Mouse (Mus musculus) hindbrain, embryonic 14.5 days (tissue): ENCODE results near the gene Dcst1. TPM values are rescaled to one million over a fixed set of nuclear protein-coding genes. Genes with fewer than 3 reads are reported as not detected.
A peak's percentile ranks its signal among the peaks of the same experiment; 100 is the strongest.

Experiments
- ATAC-seq: fragments of 200-750 bp; cut with Nextera tagmentation; 2 replicates; pipeline ENCODE4 v1.8.0; 2017; ENCODE audit warnings: moderate number of reproducible peaks, mild to moderate bottlenecking, moderate TSS enrichment, moderate library complexity; ENCODE audit not compliant: low FRiP score
- DNase-seq: peaks from one replicate; pipeline ENCODE4 v3.0.0-alpha.2; 2015; ENCODE audit warnings: low spot score
- H3K27ac ChIP-seq: fragments of 300-500 bp; sonication (generic); 2 replicates; pipeline ENCODE4 v1.5.1; 2014; ENCODE audit warnings: mild to moderate bottlenecking, moderate library complexity
- H3K27me3 ChIP-seq: fragments of 300-500 bp; sonication (generic); 2 replicates; pipeline ENCODE4 v1.6.1; 2014; ENCODE audit warnings: mild to moderate bottlenecking, low read length, mixed read lengths; ENCODE audit not compliant: control insufficient read depth, insufficient read depth
- H3K36me3 ChIP-seq: fragments of 300-500 bp; sonication (generic); replicated peaks from 2 replicates; pipeline ENCODE4 v1.6.1; 2014; ENCODE audit not compliant: control insufficient read depth, insufficient read depth
- H3K4me1 ChIP-seq: fragments of 300-500 bp; sonication (generic); replicated peaks from 2 replicates; pipeline ENCODE4 v1.6.1; 2014; ENCODE audit warnings: antibody characterized with exemption, low read length, mixed read lengths; ENCODE audit not compliant: control insufficient read depth, insufficient read depth
- H3K4me2 ChIP-seq: fragments of 300-500 bp; sonication (generic); replicated peaks from 2 replicates; pipeline ENCODE4 v1.6.1; 2014; ENCODE audit warnings: mild to moderate bottlenecking, moderate library complexity
- H3K4me3 ChIP-seq: fragments of 300-500 bp; sonication (generic); replicated peaks from 2 replicates; pipeline ENCODE4 v1.5.1; 2014; ENCODE audit warnings: mild to moderate bottlenecking, low read length
- H3K9ac ChIP-seq: fragments of 300-500 bp; sonication (generic); 2 replicates; pipeline ENCODE4 v1.6.1; 2014
- H3K9me3 ChIP-seq: fragments of 300-500 bp; sonication (generic); 2 replicates; pipeline ENCODE4 v1.6.1; 2016; ENCODE audit warnings: low read length; ENCODE audit not compliant: control insufficient read depth
- WGBS: fragments of 180-500 bp; shearing (Covaris S2); extraction: QIAGEN DNeasy Blood & Tissue Kit; methylation state at CpG from one replicate; pipeline ENCODE4 v1.1.7; 2014; 5-methylcytosine and 5-hydroxymethylcytosine counted together
- polyA plus RNA-seq: library from polyadenylated mRNA; unstranded; fragments of >200 nt; fragmentation: Nextera tagmentation; extraction: Ambion mirVana; gene quantifications from 2 replicates; pipeline ENCODE4 v1.2.1, GENCODE M21; 2014

Gene Dcst1
- polyA plus RNA-seq, 1 experiment from 2014 or later = 0.43 TPM

GRCm38 (mm10) chr3:89330948-89331347 is 34.1 kb downstream of the Dcst1 start:
- H3K4me3 ChIP-seq = no peak overlapping the region
- 16% methylated on average over 10 of the region's 10 CpGs for WGBS
- no peak overlapping the region for H3K27ac ChIP-seq

GRCm38 (mm10) chr3:89330346-89330745 is 34.7 kb downstream of the Dcst1 start:
- H3K9me3 ChIP-seq = no peaks in the 10 kb centered on the region
- H3K36me3 ChIP-seq = no peaks in the 10 kb centered on the region
- H3K9ac ChIP-seq = no peak overlapping the region
- peaks cover 40% of the 10 kb centered on the region for H3K4me1 ChIP-seq
- DNase-seq (no peak), ATAC-seq (no peak)
- WGBS = 27% methylated on average over 3 of the region's 3 CpGs
- H3K4me2 ChIP-seq = no peak overlapping the region
- no peaks in the 10 kb centered on the region for H3K27me3 ChIP-seq
- no peak overlapping the region for H3K27ac ChIP-seq
- no peak overlapping the region for H3K4me3 ChIP-seq

More at GRCm38 (mm10) chr3:89330948-89331347, 34.1 kb downstream of the Dcst1 start:
- no peak overlapping the region for H3K9ac ChIP-seq
- no peaks in the 10 kb centered on the region for H3K36me3 ChIP-seq
- DNase-seq = no peak
- H3K27me3 ChIP-seq = no peaks in the 10 kb centered on the region
- H3K9me3 ChIP-seq = no peaks in the 10 kb centered on the region
- peak overlapping the region; percentile 4; the same call in 1 of the 2 replicates for H3K4me2 ChIP-seq
- no peak for ATAC-seq
- peaks cover 40% of the 10 kb centered on the region for H3K4me1 ChIP-seq

- Histone ChIP-seq H3K27me3 (no peaks in the 10 kb centered on the region), H3K4me2 (no peak overlapping the region), H3K27ac (no peak overlapping the region), H3K9me3 (no peaks in the 10 kb centered on the region), H3K9ac (no peak overlapping the region), H3K4me3 (no peak overlapping the region), H3K4me1 (peaks cover 40% of the 10 kb centered on the region), H3K36me3 (no peaks in the 10 kb centered on the region)
- 13% methylated on average over 4 of the region's 4 CpGs for WGBS
- no peak for DNase-seq
- no peak for ATAC-seq
Measured at GRCm38 (mm10) chr3:89328623-89329022, 36.4 kb downstream of the Dcst1 start.

- 27% methylated on average over 9 of the region's 9 CpGs for WGBS
- peak overlapping the region; percentile 18; the same call in 1 of the 2 replicates for H3K9ac ChIP-seq
- H3K9me3 ChIP-seq = no peaks in the 10 kb centered on the region
- peaks cover 32% of the 10 kb centered on the region for H3K4me1 ChIP-seq
- H3K36me3 ChIP-seq = no peaks in the 10 kb centered on the region
- no peak for ATAC-seq
- H3K4me2 ChIP-seq = no peak overlapping the region
- no peak overlapping the region for H3K27ac ChIP-seq
- no peak overlapping the region for H3K4me3 ChIP-seq
- H3K27me3 ChIP-seq = no peaks in the 10 kb centered on the region
- no peak for DNase-seq
Measured at GRCm38 (mm10) chr3:89327371-89327870, 37.6 kb downstream of the Dcst1 start.

- Histone ChIP-seq H3K27ac (no peak overlapping the region), H3K9me3 (no peaks in the 10 kb centered on the region), H3K9ac (no peak overlapping the region), H3K36me3 (no peaks in the 10 kb centered on the region), H3K27me3 (no peaks in the 10 kb centered on the region), H3K4me1 (peaks cover 21% of the 10 kb centered on the region), H3K4me3 (no peak overlapping the region), H3K4me2 (no peak overlapping the region)
- ATAC-seq = no peak
- WGBS = 93% methylated on average over 8 of the region's 8 CpGs
- DNase-seq = no peak
Measured at GRCm38 (mm10) chr3:89325882-89326281, 39.2 kb downstream of the Dcst1 start.

GRCm38 (mm10) chr3:89322514-89323165 is 42.4 kb downstream of the Dcst1 start, which contains the start of gene Efna3:
Gene Efna3 (minus strand): TSS chr3:89322965.
- no peaks in the 10 kb centered on the region for H3K9me3 ChIP-seq

GRCm38 (mm10) chr3:89322131-89322500 is 42.9 kb downstream of the Dcst1 start:
- H3K4me2 ChIP-seq = peak overlapping the region; percentile 78
- H3K36me3 ChIP-seq = no peaks in the 10 kb centered on the region
- H3K9ac ChIP-seq = peak overlapping the region; percentile 96
- peaks cover 20% of the 10 kb centered on the region for H3K4me1 ChIP-seq
- H3K27ac ChIP-seq = peak overlapping the region; percentile 95
- WGBS = 1% methylated on average over 14 of the region's 14 CpGs
- peaks cover 12% of the 10 kb centered on the region; the same call in 1 of the 2 replicates for H3K27me3 ChIP-seq
- H3K4me3 ChIP-seq = peak overlapping the region; percentile 51
- DNase-seq = no peak
- no peak for ATAC-seq
- H3K9me3 ChIP-seq = no peaks in the 10 kb centered on the region

More at GRCm38 (mm10) chr3:89322514-89323165, 42.4 kb downstream of the Dcst1 start, which contains the start of gene Efna3:
- Histone ChIP-seq H3K36me3 (no peaks in the 10 kb centered on the region), H3K4me3 (peak within 1 kb of the TSS; percentile 51), H3K9ac (peak within 1 kb of the TSS; percentile 96), H3K4me2 (peak within 1 kb of the TSS; percentile 78), H3K27ac (peak within 1 kb of the TSS; percentile 95), H3K4me1 (peaks cover 25% of the 10 kb centered on the region), H3K27me3 (peaks cover 12% of the 10 kb centered on the region; the same call in 1 of the 2 replicates)
- under 1% methylated on average over 46 of the region's 53 CpGs for WGBS
- ATAC-seq (peak; percentile 31), DNase-seq (peak; percentile 85)

- H3K4me1 ChIP-seq = peaks cover 20% of the 10 kb centered on the region
- no peak for DNase-seq
- WGBS = under 1% methylated on average over 60 of the region's 66 CpGs
Measured at GRCm38 (mm10) chr3:89321183-89322130, 43.6 kb downstream of the Dcst1 start.

More at GRCm38 (mm10) chr3:89321183-89322130, 43.6 kb downstream of the Dcst1 start:
- ATAC-seq = peak; percentile 17
- no peaks in the 10 kb centered on the region for H3K36me3 ChIP-seq
- H3K27ac ChIP-seq = peak overlapping the region; percentile 95
- peak overlapping the region; percentile 78 for H3K4me2 ChIP-seq
- no peaks in the 10 kb centered on the region for H3K9me3 ChIP-seq
- H3K9ac ChIP-seq = peak overlapping the region; percentile 96
- peak overlapping the region; percentile 51 for H3K4me3 ChIP-seq
- H3K27me3 ChIP-seq = peaks cover 12% of the 10 kb centered on the region; the same call in 1 of the 2 replicates
